Mouse (Mus musculus): ENCODE measurements around the gene E2f6.

The E2f6 gene

DNA sequence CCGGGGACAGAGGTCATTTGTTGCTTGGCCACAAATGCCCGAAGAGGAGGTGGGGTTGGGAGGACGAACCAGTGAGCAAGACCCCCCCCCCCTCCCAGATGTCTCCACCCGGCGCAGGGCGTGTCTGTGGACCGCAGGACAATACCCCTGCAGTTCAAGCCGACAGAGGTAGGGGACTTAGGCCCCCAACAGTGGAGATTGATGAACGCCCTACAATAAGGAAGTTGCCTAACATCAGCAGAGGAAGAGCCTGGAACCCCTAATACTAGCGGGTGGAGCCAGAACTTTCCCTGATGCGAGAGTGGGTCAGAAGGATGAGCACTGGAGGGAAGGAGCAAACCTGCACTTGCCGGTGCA is 9.8 kb upstream of the E2f6 start:
- DNase-seq: peak; percentile 18

DNA sequence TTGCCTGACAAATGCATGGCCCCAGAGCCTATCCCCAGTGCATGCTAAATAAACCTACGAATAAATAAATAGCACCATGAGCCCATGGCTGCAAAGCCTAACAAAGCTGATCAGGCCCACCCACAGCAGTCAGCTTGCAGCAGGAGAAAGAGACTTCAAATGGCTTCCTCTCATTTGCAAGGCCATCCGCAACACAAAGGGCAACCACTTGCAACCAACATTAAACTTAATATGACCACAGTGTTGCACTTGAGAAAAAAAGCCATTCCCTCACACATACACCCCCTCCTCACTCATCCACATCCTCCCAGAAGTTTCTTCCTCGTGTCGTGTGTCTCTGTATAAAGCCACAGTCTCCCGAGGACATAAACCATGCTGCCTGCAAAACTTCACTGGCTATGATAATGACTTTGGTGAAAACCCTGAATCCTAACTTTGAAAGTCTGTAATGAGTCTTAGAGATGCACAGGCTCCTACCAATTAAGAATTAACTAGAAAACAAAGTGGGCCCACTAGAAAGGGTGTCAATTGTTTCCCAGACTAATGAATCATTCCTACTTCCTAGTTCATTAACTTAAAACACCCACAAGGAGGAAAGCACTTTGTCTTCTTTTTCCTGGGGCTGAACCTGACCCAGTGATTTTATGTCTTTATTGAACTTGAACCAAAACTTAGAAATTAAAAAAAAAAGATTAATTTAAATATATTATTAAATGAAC is 7.4 kb upstream of the E2f6 start:
- no peak for DNase-seq

DNA sequence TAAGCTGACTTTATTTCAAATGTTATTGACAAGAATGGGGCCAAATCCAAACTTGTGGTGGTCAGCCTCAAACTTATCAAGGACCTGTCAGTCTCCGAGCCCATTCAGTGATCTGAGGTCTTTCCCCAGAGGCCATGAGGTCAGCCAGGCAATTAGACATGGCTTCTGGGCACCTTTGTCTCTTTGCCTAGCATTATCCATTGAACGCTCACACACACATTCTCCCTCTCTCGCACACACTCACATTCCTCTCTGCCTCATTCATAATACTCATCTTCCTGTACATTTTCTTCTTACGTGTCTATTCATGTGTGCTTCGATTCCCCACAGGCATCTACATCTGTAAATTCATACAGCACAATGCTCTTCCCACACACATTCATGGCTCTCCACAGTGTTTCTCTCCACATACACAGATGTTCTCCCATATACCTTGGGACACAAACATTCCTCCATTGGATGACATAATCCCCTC is 6.8 kb upstream of the E2f6 start:
- no peak for DNase-seq

DNA sequence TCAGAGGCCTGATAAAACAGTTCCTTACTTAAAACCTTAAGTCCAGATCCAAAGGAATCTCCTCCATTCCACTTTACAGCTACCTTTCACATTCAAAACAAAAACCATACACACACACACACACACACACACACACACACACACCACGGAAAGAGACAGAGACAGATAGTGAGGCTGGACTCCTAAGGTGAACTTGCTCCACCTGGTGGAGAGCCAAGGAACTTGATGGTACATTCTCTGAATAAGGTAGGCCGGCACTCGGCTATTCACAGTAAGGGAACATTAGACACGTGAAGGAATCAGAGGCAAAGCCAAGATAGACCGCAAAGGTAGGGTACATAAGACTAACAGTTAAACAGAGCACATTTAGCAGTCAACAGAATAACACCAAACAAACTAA is 5.3 kb upstream of the E2f6 start:
- DNase-seq: peak; percentile 90

DNA sequence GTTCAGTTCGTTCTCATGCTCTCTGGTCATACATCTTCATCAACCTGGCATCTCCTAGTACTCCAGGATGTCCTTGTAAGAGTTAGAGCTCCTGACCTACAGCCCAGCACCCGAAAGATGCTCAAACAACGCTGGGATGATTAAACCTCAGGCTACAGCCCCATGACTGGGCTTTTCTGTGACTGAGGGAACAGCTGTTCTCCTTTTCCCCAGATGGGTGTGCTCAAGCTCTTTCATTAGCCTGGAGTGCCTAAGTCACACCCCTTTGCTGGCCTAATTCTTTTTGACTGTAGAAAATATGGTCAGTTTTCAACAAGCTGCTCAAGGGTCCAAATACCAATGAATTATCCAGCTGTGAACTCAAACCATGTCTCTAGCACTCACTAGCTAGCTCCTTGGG is 2.7 kb upstream of the E2f6 start:
- DNase-seq: peak; percentile 72

DNA sequence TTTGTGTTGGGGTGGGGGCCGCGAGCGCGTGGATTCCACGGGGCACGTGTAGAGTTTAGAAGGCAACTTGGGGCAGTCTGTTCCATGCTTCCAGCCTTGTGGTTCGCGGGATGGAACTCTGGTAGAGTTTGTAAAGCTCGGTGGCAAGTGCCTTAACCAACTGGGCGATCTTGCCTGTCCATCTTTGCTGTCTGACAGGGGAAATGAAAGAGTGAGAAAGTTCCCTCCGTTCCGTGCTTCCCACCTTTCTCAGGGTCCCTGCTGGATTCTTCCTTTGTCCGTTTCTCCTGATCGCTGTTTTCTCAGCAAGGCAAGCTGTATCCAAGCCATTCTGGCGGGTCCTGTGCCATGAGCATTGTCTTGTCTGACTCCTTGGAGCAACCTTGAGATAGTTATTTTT is 714 bp downstream of the E2f6 start:
- no peak for DNase-seq

DNA sequence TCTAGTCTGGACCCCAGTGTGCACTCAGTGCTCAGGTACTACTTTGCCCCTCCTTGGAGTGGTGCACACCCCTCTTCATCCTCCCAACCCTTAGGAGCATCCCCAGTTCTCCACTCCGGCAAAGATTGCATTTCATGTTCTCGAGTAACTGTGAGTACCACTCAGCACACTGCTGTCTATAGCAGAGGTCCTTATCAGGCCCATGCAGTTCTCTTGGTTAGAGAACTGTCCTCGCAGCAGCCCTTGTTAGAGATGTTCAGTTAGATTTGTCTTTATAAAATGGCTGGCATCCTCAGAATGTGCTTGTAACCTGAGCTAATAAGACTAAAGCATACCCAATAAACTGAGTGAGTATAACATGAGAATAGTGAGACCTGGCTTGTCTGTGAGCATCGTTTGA is 6.4 kb downstream of the E2f6 start:
- DNase-seq: no peak

DNA sequence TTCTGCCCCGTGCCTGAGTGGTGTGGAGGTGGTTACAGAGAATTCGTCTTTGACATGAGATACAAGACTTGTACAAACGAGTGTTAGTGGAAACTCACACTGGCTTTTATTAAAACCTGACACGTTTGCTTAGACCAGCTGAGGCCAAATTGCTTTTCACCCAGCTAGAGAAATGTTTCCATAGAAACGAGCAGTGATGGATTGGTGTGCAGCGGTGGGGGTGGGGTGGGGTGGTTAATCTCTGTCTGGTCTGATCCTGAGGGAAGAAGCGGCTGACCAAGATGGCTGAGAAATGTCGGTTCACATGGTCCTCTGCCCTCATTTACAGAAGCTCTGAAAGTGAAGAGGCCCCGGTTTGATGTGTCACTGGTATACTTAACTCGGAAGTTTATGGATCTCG is 7.8 kb downstream of the E2f6 start:
- DNase-seq: no peak

DNA sequence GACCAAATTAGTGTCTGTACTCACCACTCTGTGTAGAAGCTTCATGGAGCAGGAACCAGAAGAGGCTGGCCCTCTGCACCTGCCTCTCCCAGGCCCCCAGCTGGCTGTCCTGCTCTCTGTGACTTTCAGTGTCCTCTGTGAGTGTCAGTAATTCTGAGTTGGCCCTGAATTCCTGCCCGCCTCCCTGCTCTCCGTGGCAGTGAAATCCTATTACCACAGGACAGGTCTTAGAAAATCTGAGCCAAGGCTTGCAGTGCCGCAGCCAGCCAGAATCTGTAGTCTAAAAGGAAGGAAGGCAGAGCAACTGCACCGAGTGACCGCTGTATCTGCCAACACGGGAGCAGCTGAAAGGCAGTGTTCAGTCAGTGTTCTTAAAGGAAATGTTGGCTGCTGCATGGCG is 10.0 kb downstream of the E2f6 start:
- DNase-seq: no peak

DNA sequence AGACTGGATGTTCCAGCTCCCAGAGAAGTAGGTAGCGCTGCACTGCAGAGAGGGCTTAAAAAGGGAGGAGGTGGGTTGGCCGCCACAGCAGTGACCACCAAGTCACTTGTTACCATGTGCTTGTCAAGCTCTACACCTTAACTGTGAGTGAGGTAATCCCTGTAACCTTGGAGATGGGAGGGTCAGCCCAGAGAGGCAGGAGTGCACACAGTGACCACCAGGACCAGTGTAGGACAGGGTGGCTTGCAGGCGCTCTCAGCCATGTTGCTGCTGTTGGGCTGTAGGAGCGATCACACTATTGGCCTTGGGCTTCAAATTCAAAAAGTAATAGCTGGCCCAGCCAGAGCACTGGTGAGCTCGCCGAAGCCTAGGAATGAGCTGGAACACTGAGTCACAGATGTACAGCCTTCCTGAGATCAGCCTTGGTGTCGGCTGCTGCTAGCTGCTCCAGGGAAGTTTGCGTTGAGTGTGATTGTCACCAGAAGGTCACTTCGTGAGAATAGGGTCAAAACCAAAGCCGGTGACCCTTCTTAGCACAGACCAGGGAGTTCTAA is 11.5 kb downstream of the E2f6 start:
- no peak for DNase-seq

DNA sequence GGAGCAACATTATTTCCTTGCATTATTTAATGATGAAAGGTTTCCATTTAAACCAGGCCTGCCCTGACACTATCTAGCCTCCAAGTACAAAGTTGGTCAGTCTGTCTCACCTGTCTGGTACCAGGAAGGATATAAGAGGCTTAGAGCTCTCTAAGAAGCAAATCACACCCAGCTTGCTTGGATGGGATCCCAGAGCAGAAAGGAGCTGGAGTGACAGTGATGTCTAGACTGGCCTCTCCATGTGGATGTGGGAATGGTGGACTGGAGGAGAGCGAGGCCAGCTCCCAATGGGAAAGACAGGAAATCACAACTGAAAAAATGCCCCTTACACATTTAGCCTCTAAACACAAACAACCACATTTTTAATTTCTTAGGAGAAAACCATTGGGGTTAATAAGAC is 12.9 kb downstream of the E2f6 start:
- no peak for DNase-seq

DNA sequence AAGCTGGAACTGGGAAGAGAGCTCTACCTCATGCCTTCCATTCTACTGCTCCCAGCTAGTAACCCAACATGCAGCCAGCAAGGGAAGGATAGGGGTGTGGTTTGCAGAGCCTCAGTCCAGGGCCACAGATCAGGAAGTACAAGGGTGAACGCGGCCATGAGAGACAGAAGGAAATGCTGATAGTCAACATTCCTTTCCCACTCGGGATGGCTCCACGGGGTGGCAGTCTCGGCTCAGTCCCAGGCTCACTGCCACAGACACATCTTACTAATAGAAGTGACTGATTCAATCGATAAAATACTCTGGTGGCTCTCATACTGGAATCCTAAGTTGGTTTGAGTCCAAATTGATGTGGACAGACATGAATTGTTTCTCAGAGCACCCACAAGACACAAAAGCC is 17.7 kb downstream of the E2f6 start:
- peak; percentile 77 for DNase-seq

DNA sequence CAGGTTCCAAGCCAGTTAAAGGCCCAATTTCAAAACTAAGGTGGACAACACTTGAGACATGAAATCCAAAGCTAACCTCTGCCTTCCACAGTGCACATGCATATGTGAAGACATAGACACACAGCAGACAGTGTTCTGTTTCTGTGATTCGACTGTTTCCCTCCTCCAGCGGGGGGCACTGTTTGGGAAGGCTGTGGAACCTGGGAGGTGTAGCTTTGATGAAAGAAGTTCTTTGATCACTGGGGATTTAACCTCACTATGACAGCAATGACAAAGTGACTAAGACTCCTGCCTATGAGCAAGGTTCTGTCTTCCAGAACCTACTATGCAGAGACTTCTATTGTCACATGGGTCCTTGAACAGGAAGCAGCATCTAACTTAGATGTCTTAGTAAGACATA is 19.0 kb downstream of the E2f6 start:
- no peak for DNase-seq

DNA sequence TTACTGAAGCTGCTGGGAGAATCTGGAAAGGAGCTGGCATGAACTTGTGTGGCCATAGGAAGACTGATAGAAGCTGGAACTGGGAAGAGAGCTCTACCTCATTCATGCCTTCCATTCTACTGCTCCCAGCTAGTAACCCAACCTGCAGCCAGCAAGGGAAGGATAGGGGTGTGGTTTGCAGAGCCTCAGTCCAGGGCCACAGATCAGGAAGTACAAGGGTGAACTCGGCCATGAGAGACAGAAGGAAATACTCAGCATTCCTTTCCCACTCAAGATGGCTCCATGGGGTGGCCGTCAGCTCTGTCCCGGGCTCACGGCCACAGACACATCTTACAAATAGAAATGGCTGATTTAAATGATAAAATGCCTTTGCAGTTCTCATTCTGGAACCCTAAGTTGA is 20.3 kb downstream of the E2f6 start:
- no peak for DNase-seq

DNA sequence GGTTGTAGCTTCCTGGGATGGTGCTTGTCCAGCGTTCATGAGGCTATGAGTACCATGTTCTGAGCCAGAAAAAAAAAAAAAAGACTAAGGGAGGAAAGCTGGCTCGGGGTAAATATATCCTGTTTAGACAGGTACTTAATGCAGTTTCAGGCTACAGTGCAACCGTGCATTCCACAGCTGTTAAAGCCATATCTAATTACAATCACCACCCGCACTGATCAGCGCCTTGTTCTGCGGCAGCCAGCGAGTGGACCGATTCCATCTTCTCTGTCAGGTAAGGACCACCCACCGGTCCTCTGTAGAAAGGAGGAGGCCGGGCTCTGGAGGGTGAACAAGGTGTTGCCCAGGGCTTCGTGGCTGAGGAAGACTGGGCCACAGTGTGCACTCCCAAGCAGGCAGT is 23.9 kb downstream of the E2f6 start:
- DNase-seq: no peak

DNA sequence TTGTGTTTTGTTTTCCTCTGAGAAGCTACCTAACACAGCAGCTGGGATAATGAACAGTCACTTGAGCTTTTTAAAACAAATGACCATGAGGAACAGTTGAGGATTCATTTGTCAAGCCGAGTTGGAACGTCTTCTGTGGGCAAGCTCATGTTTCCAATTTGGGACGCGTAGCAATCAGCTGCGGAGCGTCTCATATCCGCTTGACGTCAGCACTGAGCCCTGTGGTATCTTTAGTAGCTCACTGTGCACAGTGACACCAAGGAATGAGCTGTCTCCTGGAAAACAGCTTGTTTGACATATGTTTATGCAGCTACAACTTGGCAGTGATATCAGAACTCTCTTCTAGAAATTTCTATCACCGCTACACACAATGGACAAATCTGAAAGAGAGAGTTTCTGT is 25.4 kb downstream of the E2f6 start:
- DNase-seq: peak; percentile 84

DNA sequence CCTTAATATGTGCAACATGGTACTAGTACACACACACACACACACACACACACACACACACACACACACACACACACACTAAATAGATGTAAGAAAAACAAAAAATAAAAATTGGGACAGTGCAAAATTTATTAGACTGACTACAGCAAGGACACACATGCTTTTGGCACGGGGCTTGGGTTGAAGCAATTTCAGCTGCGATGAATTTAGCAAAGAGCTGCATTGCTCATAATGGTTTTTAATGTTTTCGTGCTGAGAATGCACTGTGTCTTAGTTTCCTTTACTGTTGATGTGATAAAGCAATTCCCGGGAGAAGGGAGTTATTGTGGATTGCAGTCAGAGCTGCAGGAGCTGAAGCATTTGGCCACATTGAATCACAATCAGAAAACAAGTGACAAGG is 27.0 kb downstream of the E2f6 start:
- no peak for DNase-seq

DNA sequence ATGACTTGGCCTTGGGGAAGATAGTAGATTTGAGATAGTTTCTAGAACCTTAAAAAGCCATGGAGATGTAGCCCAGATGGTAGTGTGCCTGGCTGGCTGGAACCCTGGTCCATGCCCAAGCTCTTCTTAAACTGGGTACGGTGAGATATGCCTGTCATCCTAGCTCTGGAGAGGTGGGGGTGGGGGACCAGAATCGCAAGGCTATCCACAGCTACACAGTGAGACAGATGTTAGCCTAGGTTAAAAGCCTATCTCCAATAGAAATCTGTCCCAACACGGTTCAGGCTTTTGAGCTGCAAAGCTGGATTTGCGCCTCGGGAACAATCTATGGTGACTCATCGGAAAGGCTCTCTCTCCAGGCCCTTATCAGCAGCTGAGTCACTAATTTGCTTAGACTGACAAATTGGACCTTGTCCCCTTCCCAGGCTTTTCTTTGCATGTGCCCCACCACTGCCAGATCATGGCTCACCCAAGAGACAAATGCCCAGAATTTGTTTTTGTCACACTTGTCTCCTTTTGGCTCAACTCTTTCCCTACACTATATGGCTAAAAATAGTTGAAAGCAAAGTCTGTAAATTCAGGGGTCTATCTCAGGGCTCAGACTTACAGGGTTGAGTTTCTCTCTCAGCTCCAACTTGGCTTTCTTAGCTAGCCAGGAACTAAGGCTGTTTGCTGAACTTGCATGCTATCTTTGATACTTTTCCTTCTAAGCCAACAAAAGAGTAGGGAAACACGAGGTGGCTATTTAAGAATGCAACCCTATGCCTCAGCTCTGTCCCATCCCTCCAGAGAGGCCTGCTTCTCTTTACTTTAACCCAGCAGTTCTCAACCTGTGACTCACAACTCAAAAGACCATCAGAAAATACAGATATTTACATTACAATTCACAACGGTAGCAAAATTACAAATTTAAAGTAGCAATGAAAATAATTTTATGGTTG is 30.3 kb downstream of the E2f6 start:
- DNase-seq: peak; percentile 40

DNA sequence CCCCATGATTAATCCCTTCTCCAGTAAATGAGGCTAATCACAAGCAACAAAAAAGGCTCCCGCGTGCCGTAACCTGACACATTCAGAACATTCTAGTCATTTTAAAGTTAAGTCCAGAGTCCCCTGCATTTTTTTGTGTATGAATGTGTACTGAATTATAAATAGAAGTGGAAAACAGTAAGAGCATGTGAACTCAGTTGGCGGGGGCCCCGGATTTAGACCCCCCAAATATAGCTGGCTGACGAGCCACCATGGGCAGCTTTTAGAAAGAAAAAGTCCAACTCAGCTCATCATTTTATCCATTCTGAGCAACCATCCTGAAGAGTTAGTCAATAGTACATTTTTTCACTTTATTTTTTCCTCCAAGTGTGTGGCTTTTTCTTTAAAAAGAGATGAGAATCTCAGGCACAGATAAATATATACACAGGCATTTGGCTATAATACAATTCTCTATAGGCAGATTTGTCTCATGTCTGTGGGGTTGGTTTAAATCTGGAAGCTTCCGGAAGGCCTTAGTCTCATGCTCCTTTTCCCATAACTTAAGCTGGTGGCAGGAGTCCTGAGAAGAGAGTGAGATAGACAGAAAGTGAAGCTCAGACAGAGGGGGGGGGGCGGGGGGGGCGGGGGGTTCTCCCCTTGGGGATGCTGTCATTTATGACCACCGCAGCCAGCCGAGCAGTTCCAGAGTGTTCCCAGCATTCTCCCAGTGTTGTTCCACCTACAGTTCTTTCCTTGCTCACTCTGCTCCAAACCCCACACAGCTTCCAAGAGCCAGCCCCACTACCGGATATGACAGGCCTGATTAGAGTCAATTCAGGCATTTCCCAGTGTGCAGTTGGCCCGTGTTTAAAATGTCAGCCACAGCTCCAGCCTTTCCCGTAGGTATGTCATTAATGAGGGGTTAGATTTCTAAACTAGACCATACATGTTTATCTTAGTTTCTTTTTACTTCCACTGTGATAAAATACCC is 34.1 kb downstream of the E2f6 start:
- DNase-seq: peak; percentile 66

DNA sequence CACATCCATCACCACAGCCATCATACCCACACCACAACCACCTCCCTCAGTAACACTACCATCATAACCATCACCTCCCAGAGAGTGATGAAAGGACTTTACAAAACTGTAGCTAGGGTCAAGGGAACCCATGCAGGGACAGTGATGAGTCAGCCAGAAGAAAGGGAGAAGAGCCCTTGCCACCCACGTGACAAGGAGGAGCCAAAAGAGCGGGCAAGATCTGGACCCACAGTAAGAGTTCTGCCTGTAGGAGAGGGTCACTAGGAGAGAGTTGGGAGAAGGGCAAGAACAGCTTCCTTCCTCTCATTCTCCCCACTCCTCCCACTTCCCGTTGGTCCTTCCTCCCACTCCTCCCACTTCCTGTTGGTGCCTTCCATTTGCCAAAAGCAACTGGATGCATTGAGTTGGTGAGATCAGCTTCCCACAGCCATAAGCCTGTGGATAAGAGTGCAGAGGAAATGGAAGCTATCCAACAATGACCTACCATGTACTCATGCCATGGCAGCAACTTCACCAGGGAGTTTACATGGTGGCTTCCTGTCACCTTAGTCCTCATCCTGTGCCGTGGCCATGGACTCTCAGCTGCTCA is 36.5 kb downstream of the E2f6 start:
- DNase-seq: peak; percentile 67

DNA sequence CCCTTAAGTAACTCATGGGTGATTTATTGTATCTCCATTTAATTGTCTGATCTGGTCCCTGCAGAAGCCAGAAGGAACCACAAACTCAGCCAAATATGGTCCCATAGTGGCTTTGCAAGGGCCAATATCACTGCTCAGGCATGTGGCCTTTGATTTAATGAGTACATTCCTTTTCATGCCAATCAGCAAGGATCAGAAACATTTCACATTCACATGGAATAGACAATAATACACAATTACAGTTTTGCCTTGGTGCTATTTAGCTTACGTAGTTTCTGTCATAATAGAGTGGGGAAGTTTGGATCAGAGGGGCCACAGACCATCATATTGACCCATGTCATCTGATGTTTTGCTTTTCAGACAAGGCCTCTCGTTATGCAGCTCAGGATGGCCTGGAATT is 37.7 kb downstream of the E2f6 start:
- no peak for DNase-seq

DNA sequence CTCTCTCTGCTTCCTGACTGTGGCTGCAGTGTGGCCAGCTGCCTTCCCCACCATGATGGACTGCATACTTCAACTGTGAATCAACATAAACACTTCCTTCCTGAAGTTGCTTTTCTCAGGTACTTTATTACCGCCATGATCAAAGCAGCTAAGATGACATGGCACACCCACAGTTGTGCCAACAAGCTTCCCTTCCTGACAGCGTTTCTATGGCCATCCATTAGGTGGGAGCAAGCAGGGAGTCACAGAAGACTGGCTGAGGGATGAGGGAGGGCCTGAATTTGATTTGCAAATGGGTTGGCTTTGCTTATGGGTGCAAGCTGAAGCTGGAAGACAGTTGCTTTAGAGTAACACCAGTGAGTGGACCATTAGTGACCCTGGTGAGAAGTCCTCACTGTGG is 39.1 kb downstream of the E2f6 start:
- no peak for DNase-seq

All from lung, postnatal 10 days (tissue).